Mouse (Mus musculus) limb, embryonic 10.5 days (tissue): ENCODE data around the gene Glo1. TPM values are rescaled to one million over a fixed set of nuclear protein-coding genes. Genes with fewer than 3 reads are reported as not detected.

ENCODE experiments used
- DNase-seq: peaks from one replicate; pipeline ENCODE4 v3.0.0-alpha.2; 2017; ENCODE audit warnings: low spot score
- H3K27ac ChIP-seq: fragments of 300-500 bp; sonication (generic); 2 replicates; pipeline ENCODE4 v1.5.1; 2016; ENCODE audit warnings: mild to moderate bottlenecking
- H3K27me3 ChIP-seq: fragments of 300-500 bp; sonication (generic); 2 replicates; pipeline ENCODE4 v1.6.1; 2016; ENCODE audit warnings: low read depth, mild to moderate bottlenecking; ENCODE audit not compliant: poor library complexity, severe bottlenecking
- H3K36me3 ChIP-seq: fragments of 300-500 bp; sonication (generic); 2 replicates; pipeline ENCODE4 v1.6.1; 2016; ENCODE audit warnings: mild to moderate bottlenecking, moderate library complexity
- H3K4me1 ChIP-seq: fragments of 300-500 bp; sonication (generic); 2 replicates; pipeline ENCODE4 v1.6.1; 2016
- H3K4me3 ChIP-seq: fragments of 300-500 bp; sonication (generic); 2 replicates; pipeline ENCODE4 v1.5.1; 2016; ENCODE audit warnings: mild to moderate bottlenecking, moderate library complexity
- H3K9me3 ChIP-seq: fragments of 300-500 bp; sonication (generic); replicated peaks from 2 replicates; pipeline ENCODE4 v1.6.1; 2016; ENCODE audit warnings: mild to moderate bottlenecking
- WGBS: fragments of 180-500 bp; shearing (Covaris S2); methylation state at CpG from one replicate; pipeline ENCODE4 v1.1.7; 2016; 5-methylcytosine and 5-hydroxymethylcytosine counted together
- polyA plus RNA-seq: library from polyadenylated mRNA; unstranded; fragments of >200 nt; fragmentation: Nextera tagmentation; extraction: Ambion mirVana; gene quantifications from 2 replicates; pipeline ENCODE4 v1.2.1, GENCODE M21; 2016

Gene Glo1
- polyA plus RNA-seq, 1 experiment from 2014 or later = 206 TPM

GRCm38 (mm10) chr17:30570971-30571370, 55.7 kb downstream of the Glo1 start:
- H3K9me3 ChIP-seq = no peaks in the 10 kb centered on the region
- H3K4me3 ChIP-seq = no peak overlapping the region
- no peak overlapping the region for H3K27ac ChIP-seq
- no peak for DNase-seq
- H3K4me1 ChIP-seq = peaks cover 17% of the 10 kb centered on the region
- H3K27me3 ChIP-seq = no peaks in the 10 kb centered on the region
- 57% methylated on average over 3 of the region's 3 CpGs for WGBS
- H3K36me3 ChIP-seq = no peaks in the 10 kb centered on the region

GRCm38 (mm10) chr17:30570173-30570572, 56.5 kb downstream of the Glo1 start:
- 74% methylated on average over 8 of the region's 8 CpGs for WGBS
- no peaks in the 10 kb centered on the region for H3K9me3 ChIP-seq
- H3K4me3 ChIP-seq = no peak overlapping the region
- no peak for DNase-seq
- H3K4me1 ChIP-seq = peaks cover 14% of the 10 kb centered on the region
- H3K27me3 ChIP-seq = no peaks in the 10 kb centered on the region
- H3K27ac ChIP-seq = no peak overlapping the region
- H3K36me3 ChIP-seq = no peaks in the 10 kb centered on the region

- no peaks in the 10 kb centered on the region for H3K4me1 ChIP-seq
- H3K36me3 ChIP-seq = no peaks in the 10 kb centered on the region
- no peak overlapping the region for H3K27ac ChIP-seq
- no peak overlapping the region for H3K4me3 ChIP-seq
- no peaks in the 10 kb centered on the region for H3K27me3 ChIP-seq
- no peak for DNase-seq
- H3K9me3 ChIP-seq = no peaks in the 10 kb centered on the region
Measured at GRCm38 (mm10) chr17:30568473-30568872, 58.2 kb downstream of the Glo1 start.

GRCm38 (mm10) chr17:30564971-30565370, 61.7 kb downstream of the Glo1 start:
- no peak for DNase-seq
- Histone ChIP-seq H3K4me3 (no peak overlapping the region), H3K36me3 (no peaks in the 10 kb centered on the region), H3K9me3 (no peaks in the 10 kb centered on the region), H3K27ac (no peak overlapping the region), H3K27me3 (no peaks in the 10 kb centered on the region), H3K4me1 (no peaks in the 10 kb centered on the region)
- WGBS = 91% methylated on average over 7 of the region's 7 CpGs

GRCm38 (mm10) chr17:30564407-30564806, 62.3 kb downstream of the Glo1 start:
- no peaks in the 10 kb centered on the region for H3K36me3 ChIP-seq
- H3K27ac ChIP-seq = no peak overlapping the region
- no peaks in the 10 kb centered on the region for H3K27me3 ChIP-seq
- WGBS = 90% methylated on average over 3 of the region's 3 CpGs
- DNase-seq = no peak
- no peak overlapping the region for H3K4me3 ChIP-seq
- H3K9me3 ChIP-seq = no peaks in the 10 kb centered on the region
- H3K4me1 ChIP-seq = no peaks in the 10 kb centered on the region

GRCm38 (mm10) chr17:30563484-30564075, 63.1 kb downstream of the Glo1 start:
- Histone ChIP-seq H3K4me3 (no peak overlapping the region), H3K36me3 (no peaks in the 10 kb centered on the region), H3K4me1 (no peaks in the 10 kb centered on the region), H3K27me3 (no peaks in the 10 kb centered on the region), H3K9me3 (no peaks in the 10 kb centered on the region), H3K27ac (no peak overlapping the region)
- WGBS = 78% methylated on average over 6 of the region's 6 CpGs
- DNase-seq = no peak

- Histone ChIP-seq H3K9me3 (no peaks in the 10 kb centered on the region), H3K27me3 (no peaks in the 10 kb centered on the region), H3K4me1 (no peaks in the 10 kb centered on the region), H3K36me3 (no peaks in the 10 kb centered on the region), H3K4me3 (no peak overlapping the region), H3K27ac (no peak overlapping the region)
- DNase-seq = no peak
- WGBS = 88% methylated on average over 2 of the region's 2 CpGs
Measured at GRCm38 (mm10) chr17:30562770-30563169, 63.9 kb downstream of the Glo1 start.

- WGBS = 40% methylated on average over 3 of the region's 3 CpGs
- no peak for DNase-seq
- H3K27me3 ChIP-seq = no peaks in the 10 kb centered on the region
Measured at GRCm38 (mm10) chr17:30559536-30559935, 67.1 kb downstream of the Glo1 start.

GRCm38 (mm10) chr17:30558623-30559022, 68.0 kb downstream of the Glo1 start:
- Histone ChIP-seq H3K27ac (no peak overlapping the region), H3K4me1 (peaks cover 13% of the 10 kb centered on the region), H3K36me3 (no peaks in the 10 kb centered on the region), H3K9me3 (no peaks in the 10 kb centered on the region), H3K4me3 (no peak overlapping the region), H3K27me3 (no peaks in the 10 kb centered on the region)
- DNase-seq = no peak
- WGBS = 84% methylated on average over 2 of the region's 2 CpGs

More at GRCm38 (mm10) chr17:30559536-30559935, 67.1 kb downstream of the Glo1 start:
- Histone ChIP-seq H3K4me3 (no peak overlapping the region), H3K36me3 (no peaks in the 10 kb centered on the region), H3K9me3 (no peaks in the 10 kb centered on the region), H3K27ac (no peak overlapping the region), H3K4me1 (peaks cover 13% of the 10 kb centered on the region)

- Histone ChIP-seq H3K9me3 (no peaks in the 10 kb centered on the region), H3K27me3 (no peaks in the 10 kb centered on the region), H3K4me3 (no peak overlapping the region), H3K36me3 (no peaks in the 10 kb centered on the region), H3K27ac (no peak overlapping the region), H3K4me1 (peaks cover 13% of the 10 kb centered on the region)
- no peak for DNase-seq
- WGBS = 84% methylated on average over 3 of the region's 3 CpGs
Measured at GRCm38 (mm10) chr17:30556512-30556911, 70.2 kb downstream of the Glo1 start.

GRCm38 (mm10) chr17:30553027-30553937, 73.4 kb downstream of the Glo1 start:
- WGBS = 88% methylated on average over 4 of the region's 4 CpGs
- Histone ChIP-seq H3K36me3 (no peaks in the 10 kb centered on the region), H3K9me3 (no peaks in the 10 kb centered on the region), H3K27me3 (no peaks in the 10 kb centered on the region), H3K4me1 (peaks cover 24% of the 10 kb centered on the region), H3K4me3 (no peak overlapping the region), H3K27ac (no peak overlapping the region)
- DNase-seq = no peak

- DNase-seq = no peak
- Histone ChIP-seq H3K27me3 (no peaks in the 10 kb centered on the region), H3K4me3 (no peak overlapping the region), H3K4me1 (peaks cover 13% of the 10 kb centered on the region), H3K36me3 (no peaks in the 10 kb centered on the region), H3K9me3 (no peaks in the 10 kb centered on the region), H3K27ac (no peak overlapping the region)
- WGBS = 39% methylated on average over 1 of the region's 1 CpGs
Measured at GRCm38 (mm10) chr17:30550774-30551107, 75.9 kb downstream of the Glo1 start.

GRCm38 (mm10) chr17:30549899-30550773, 76.5 kb downstream of the Glo1 start:
- no peaks in the 10 kb centered on the region for H3K27me3 ChIP-seq
- DNase-seq = no peak
- no peaks in the 10 kb centered on the region for H3K9me3 ChIP-seq
- H3K36me3 ChIP-seq = no peaks in the 10 kb centered on the region
- WGBS = 58% methylated on average over 9 of the region's 9 CpGs
- H3K27ac ChIP-seq = no peak overlapping the region
- peaks cover 11% of the 10 kb centered on the region for H3K4me1 ChIP-seq
- H3K4me3 ChIP-seq = no peak overlapping the region
